Mouse (Mus musculus) lung, embryonic 16.5 days (tissue): Measurements from ENCODE around the gene Gm9833. TPM values are rescaled to one million over a fixed set of nuclear protein-coding genes. Genes with fewer than 3 reads are reported as not detected.
"Not testable (repeated sequence)": the region's sequence is repeated elsewhere in the genome, so short reads cannot be mapped to it uniquely, and the experiment has no call there.

Experiments used
- ATAC-seq: fragments of 200-750 bp; cut with Nextera tagmentation; 2 replicates; pipeline ENCODE4 v1.8.0; 2017; ENCODE audit warnings: low read depth, mild to moderate bottlenecking, moderate library complexity
- H3K27ac ChIP-seq: fragments of 300-500 bp; sonication (generic); 2 replicates; pipeline ENCODE4 v1.5.1; 2014; ENCODE audit warnings: mild to moderate bottlenecking, control low read depth, low read length
- H3K27me3 ChIP-seq: fragments of 300-500 bp; sonication (generic); 2 replicates; pipeline ENCODE4 v1.6.1; 2014; ENCODE audit warnings: low read depth, low read length, mixed read lengths; ENCODE audit not compliant: control insufficient read depth, insufficient read depth
- H3K36me3 ChIP-seq: fragments of 300-500 bp; sonication (generic); 2 replicates; pipeline ENCODE4 v1.6.1; 2014; ENCODE audit warnings: low read length; ENCODE audit not compliant: control insufficient read depth, insufficient read depth
- H3K4me1 ChIP-seq: fragments of 300-500 bp; sonication (generic); replicated peaks from 2 replicates; pipeline ENCODE4 v1.6.1; 2014; ENCODE audit warnings: low read length, mixed read lengths; ENCODE audit not compliant: control insufficient read depth, insufficient read depth
- H3K4me2 ChIP-seq: fragments of 300-500 bp; sonication (generic); 2 replicates; pipeline ENCODE4 v1.6.1; 2014; ENCODE audit warnings: low read depth, low read length, control low read depth
- H3K4me3 ChIP-seq: fragments of 300-500 bp; sonication (generic); 2 replicates; pipeline ENCODE4 v1.5.1; 2014; ENCODE audit warnings: mild to moderate bottlenecking, low read length, control low read depth
- H3K9ac ChIP-seq: fragments of 300-500 bp; sonication (generic); 2 replicates; pipeline ENCODE4 v1.6.1; 2014; ENCODE audit warnings: low read length, control low read depth
- H3K9me3 ChIP-seq: fragments of 300-500 bp; sonication (generic); 2 replicates; pipeline ENCODE4 v1.6.1; 2016; ENCODE audit warnings: low read length; ENCODE audit not compliant: control insufficient read depth
- WGBS: fragments of 180-500 bp; shearing (Covaris S2); extraction: QIAGEN DNeasy Blood & Tissue Kit; methylation state at CpG from one replicate; pipeline ENCODE4 v1.1.7; 2014; 5-methylcytosine and 5-hydroxymethylcytosine counted together
- polyA plus RNA-seq: library from polyadenylated mRNA; unstranded; fragments of >200 nt; fragmentation: Nextera tagmentation; extraction: Ambion mirVana; gene quantifications from 2 replicates; pipeline ENCODE4 v1.2.1, GENCODE M21; 2015

Gm9833 gene
- 3.3 and 3.8 TPM in 2 replicates for polyA plus RNA-seq

- not testable (repeated sequence) for H3K9ac ChIP-seq, ATAC-seq, H3K36me3 ChIP-seq, H3K4me1 ChIP-seq, H3K27me3 ChIP-seq, H3K27ac ChIP-seq, H3K9me3 ChIP-seq
- Histone ChIP-seq H3K4me2 (peak within 1 kb of the TSS; percentile 45), H3K4me3 (peak within 1 kb of the TSS; percentile 24; the same call in 1 of the 2 replicates)
- WGBS, result 27% methylated on average over 30 of the region's 38 CpGs
These were observed at the start of gene Gm9833 for GRCm38 (mm10) chr3:10087994-10088393. Gm9833 (plus strand) TSS chr3:10088110.

GRCm38 (mm10) chr3:10070070-10070469, 17.8 kb upstream of the Gm9833 start:
- Histone ChIP-seq H3K36me3 (no peaks in the 10 kb centered on the region), H3K4me3 (no peak overlapping the region), H3K4me1 (no peaks in the 10 kb centered on the region), H3K9me3 (no peaks in the 10 kb centered on the region), H3K27me3 (no peaks in the 10 kb centered on the region), H3K27ac (no peak overlapping the region), H3K4me2 (no peak overlapping the region), H3K9ac (no peak overlapping the region)
- no peak for ATAC-seq

GRCm38 (mm10) chr3:10075826-10076225, 12.1 kb upstream of the Gm9833 start:
- no peak overlapping the region for H3K4me3 ChIP-seq

GRCm38 (mm10) chr3:10077096-10077841, 10.6 kb upstream of the Gm9833 start:
- no peak overlapping the region for H3K4me2 ChIP-seq
- H3K4me3 ChIP-seq, result no peak overlapping the region
- WGBS, result 75% methylated on average over 6 of the region's 6 CpGs
- no peaks in the 10 kb centered on the region for H3K36me3 ChIP-seq
- no peak overlapping the region for H3K9ac ChIP-seq
- ATAC-seq, result no peak
- H3K27me3 ChIP-seq, result no peaks in the 10 kb centered on the region
- no peaks in the 10 kb centered on the region for H3K4me1 ChIP-seq
- no peak overlapping the region for H3K27ac ChIP-seq
- no peaks in the 10 kb centered on the region for H3K9me3 ChIP-seq

More at GRCm38 (mm10) chr3:10075826-10076225, 12.1 kb upstream of the Gm9833 start:
- H3K4me2 ChIP-seq, result no peak overlapping the region
- no peaks in the 10 kb centered on the region for H3K4me1 ChIP-seq
- H3K9me3 ChIP-seq, result no peaks in the 10 kb centered on the region
- no peak overlapping the region for H3K9ac ChIP-seq
- no peaks in the 10 kb centered on the region for H3K36me3 ChIP-seq
- no peak for ATAC-seq
- H3K27ac ChIP-seq, result no peak overlapping the region
- no peaks in the 10 kb centered on the region for H3K27me3 ChIP-seq

GRCm38 (mm10) chr3:10078113-10078512, 9.8 kb upstream of the Gm9833 start:
- ATAC-seq, result no peak
- WGBS, result 90% methylated on average over 2 of the region's 2 CpGs
- H3K27ac ChIP-seq, result no peak overlapping the region

GRCm38 (mm10) chr3:10081336-10081735, 6.6 kb upstream of the Gm9833 start:
- Histone ChIP-seq H3K9ac (no peak overlapping the region), H3K36me3 (no peaks in the 10 kb centered on the region), H3K4me1 (no peaks in the 10 kb centered on the region), H3K9me3 (no peaks in the 10 kb centered on the region), H3K27me3 (no peaks in the 10 kb centered on the region), H3K4me3 (no peak overlapping the region), H3K27ac (no peak overlapping the region), H3K4me2 (no peak overlapping the region)
- 53% methylated on average over 5 of the region's 5 CpGs for WGBS
- ATAC-seq, result no peak

More at GRCm38 (mm10) chr3:10078113-10078512, 9.8 kb upstream of the Gm9833 start:
- H3K9ac ChIP-seq, result no peak overlapping the region
- H3K27me3 ChIP-seq, result no peaks in the 10 kb centered on the region
- H3K4me2 ChIP-seq, result no peak overlapping the region
- no peaks in the 10 kb centered on the region for H3K36me3 ChIP-seq
- H3K9me3 ChIP-seq, result no peaks in the 10 kb centered on the region
- no peak overlapping the region for H3K4me3 ChIP-seq
- no peaks in the 10 kb centered on the region for H3K4me1 ChIP-seq

- H3K36me3 ChIP-seq, result no peaks in the 10 kb centered on the region
- no peak overlapping the region for H3K27ac ChIP-seq
- H3K9me3 ChIP-seq, result no peaks in the 10 kb centered on the region
- no peak for ATAC-seq
- H3K4me2 ChIP-seq, result no peak overlapping the region
- no peak overlapping the region for H3K9ac ChIP-seq
- WGBS, result 33% methylated on average over 6 of the region's 6 CpGs
- H3K27me3 ChIP-seq, result no peaks in the 10 kb centered on the region
- H3K4me3 ChIP-seq, result no peak overlapping the region
- H3K4me1 ChIP-seq, result no peaks in the 10 kb centered on the region
These were observed 5.9 kb upstream of the Gm9833 start for GRCm38 (mm10) chr3:10081911-10082541.

GRCm38 (mm10) chr3:10082545-10083062, 5.3 kb upstream of the Gm9833 start:
- H3K4me1 ChIP-seq, result no peaks in the 10 kb centered on the region
- no peaks in the 10 kb centered on the region for H3K36me3 ChIP-seq
- H3K9me3 ChIP-seq, result no peaks in the 10 kb centered on the region
- no peak for ATAC-seq
- no peak overlapping the region for H3K27ac ChIP-seq
- 34% methylated on average over 4 of the region's 4 CpGs for whole genome bisulfite sequencing
- H3K27me3 ChIP-seq, result no peaks in the 10 kb centered on the region
- H3K9ac ChIP-seq, result no peak overlapping the region
- no peak overlapping the region for H3K4me3 ChIP-seq
- no peak overlapping the region for H3K4me2 ChIP-seq

GRCm38 (mm10) chr3:10084102-10084501, 3.8 kb upstream of the Gm9833 start:
- no peak for ATAC-seq
- no peaks in the 10 kb centered on the region for H3K27me3 ChIP-seq
- 74% methylated on average over 3 of the region's 3 CpGs for WGBS
- no peaks in the 10 kb centered on the region for H3K36me3 ChIP-seq
- H3K9ac ChIP-seq, result no peak overlapping the region
- no peak overlapping the region for H3K4me2 ChIP-seq
- H3K4me1 ChIP-seq, result no peaks in the 10 kb centered on the region
- no peak overlapping the region for H3K27ac ChIP-seq
- no peaks in the 10 kb centered on the region for H3K9me3 ChIP-seq
- no peak overlapping the region for H3K4me3 ChIP-seq
